Mouse (Mus musculus): ENCODE measurements around the gene Grik5.
A peak's percentile ranks its signal among the peaks of the same experiment; 100 is the strongest.
"Not testable (repeated sequence)": the region's sequence is repeated elsewhere in the genome, so short reads cannot be mapped to it uniquely, and the experiment has no call there.

Gene Grik5

DNA sequence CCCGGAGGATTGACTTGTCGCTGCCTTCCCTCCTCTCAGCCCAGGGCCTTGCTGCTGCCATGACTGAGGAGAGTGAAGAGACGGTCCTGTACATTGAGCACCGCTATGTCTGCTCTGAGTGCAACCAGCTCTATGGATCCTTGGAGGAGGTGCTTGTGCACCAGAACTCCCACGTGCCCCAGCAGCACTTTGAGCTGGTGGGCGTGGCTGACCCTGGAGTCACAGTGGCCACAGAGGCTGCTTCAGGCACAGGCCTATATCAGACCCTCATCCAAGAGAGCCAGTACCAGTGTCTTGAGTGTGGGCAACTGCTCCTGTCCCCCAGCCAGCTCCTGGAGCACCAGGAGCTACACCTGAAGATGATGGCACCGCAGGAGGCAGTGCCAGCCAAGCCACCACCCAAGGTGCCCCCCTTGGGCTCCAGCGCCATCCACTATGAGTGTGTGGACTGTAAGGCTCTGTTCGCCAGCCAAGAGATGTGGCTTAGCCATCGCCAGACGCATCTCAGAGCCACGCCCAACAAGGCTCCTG is 7.4 kb upstream of the Grik5 start:
- DNase-seq (ENCODE audit: low read depth, low spot score) = no peak

DNA sequence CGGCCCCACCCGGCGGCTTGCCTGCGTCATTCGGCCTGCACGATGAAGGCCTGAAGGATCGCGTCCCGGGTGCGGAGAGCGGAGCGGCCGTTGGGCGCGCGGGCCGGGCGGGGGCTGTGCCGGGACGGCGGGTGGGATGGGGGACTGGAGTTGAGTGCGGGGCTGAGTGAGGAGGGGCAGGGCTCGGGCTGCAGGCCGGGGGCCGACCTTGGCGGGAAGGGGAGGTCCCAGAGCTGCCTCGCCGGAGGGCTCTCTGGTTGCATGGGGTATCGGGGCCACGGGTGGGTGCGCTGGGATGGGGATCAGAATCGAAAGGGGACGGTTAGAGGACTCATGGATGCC is 5.2 kb upstream of the Grik5 start:
- no peak for DNase-seq (ENCODE audit: low read depth, low spot score)

DNA sequence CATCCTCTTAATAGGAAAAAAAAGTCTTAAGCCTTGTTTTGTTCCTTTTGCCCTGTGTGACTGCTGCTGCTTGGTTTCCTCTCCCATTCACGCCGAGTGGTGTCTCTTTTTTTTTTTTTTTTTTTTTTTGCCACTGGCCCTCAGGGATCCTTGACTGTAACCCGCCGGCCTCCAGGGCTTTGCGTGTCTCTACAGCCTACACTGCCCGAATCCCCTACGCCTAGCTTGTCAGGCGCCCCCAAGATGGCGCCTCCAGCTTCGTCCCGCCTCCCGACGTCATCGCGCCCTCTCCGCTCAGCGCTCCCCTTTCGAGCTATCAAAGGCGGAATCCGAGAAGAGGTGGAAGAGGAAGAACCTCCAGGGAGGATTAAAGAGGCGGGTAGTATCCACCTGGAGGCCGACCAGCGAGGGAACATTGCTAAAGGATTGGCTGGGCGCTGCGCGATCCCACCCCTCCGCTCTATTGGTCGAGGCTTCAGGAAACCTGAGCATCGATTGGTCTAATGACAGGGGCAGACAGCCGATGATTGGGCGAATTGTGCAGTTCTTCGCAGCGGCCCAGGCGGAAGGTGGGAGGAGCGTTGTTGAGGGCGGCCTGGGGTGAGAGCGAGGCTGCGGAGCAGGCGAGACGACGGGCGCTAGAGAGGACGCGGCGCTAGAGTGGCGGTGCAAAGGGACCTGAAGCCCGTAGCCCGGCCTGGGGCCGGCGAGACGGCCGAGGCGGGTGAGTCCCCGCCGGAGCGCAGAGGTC is 4.7 kb upstream of the Grik5 start:
- peak; percentile 99 for DNase-seq (ENCODE audit: low read depth, low spot score)

DNA sequence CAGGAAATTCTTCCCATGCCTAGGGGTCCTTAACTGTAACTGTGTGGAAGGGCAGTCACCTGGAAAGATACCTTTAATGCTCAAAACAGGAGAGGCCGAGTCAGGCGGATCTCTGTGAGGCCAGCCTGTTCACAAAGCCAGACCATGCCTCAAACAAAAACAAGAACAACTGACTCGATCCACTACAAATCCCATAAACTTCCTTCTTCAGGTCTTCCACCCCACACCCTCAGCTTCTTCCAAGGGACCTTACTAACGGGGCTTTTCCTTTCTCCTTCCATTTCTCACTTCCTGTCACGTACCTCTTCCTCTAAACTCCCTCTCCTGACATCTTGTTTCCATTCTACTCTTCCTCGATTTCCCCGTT is 4.1 kb upstream of the Grik5 start:
- DNase-seq (ENCODE audit: low read depth, low spot score) = no peak

DNA sequence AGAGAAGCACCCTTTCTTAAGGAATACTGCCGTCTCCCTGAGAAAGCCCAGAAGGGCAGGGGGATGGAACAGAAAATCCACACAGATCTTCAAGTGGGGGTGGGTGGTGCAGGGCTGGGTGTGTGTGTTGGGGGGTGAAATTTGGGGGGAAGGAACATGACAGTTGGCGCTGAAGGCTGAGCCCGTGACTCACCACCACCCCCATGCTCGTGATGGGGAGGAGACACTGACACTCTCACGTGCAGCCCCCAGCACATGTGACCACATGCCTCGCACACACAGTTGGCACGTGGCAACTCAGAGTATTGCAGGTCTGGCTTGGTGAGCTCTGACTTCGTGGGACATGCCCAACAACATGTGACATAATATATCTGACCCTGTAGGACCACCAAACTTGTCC is 1.8 kb upstream of the Grik5 start:
- no peak for DNase-seq (ENCODE audit: low read depth, low spot score)

DNA sequence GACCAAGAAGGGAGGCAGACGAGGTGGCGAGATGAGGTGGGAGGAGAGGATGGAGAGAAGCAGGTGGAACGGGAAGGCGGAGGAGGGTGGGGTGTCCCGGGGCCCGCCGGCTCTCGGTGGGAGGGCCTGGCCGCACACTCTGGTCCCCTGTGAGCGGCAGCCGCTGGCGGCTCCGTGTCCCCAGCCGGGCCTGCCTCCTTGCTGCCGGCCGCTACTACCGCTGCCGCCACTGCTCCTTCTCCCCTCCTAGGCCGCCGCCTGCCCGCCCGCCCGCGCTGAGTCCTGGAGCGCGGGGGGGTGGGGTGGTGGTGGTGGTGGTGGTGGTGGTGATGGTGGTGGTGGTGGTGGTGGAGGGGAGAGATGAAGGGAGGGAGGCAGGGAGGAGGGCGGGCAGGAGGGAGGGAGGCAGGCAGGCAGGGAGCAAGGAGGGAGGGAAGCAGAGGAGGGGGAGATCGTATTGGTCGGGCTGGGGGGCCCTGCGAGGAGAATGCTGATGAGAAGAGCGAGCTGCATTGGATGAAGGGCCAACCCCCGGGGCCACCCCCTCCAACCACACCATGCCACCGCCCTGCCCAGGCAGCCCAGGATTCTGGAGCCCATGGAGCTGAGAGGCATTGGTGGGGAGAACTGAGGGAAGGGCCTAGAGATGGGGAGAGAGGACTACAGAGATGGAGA is 707 bp upstream of the Grik5 start:
- DNase-seq (ENCODE audit: low read depth, low spot score) = no peak

DNA sequence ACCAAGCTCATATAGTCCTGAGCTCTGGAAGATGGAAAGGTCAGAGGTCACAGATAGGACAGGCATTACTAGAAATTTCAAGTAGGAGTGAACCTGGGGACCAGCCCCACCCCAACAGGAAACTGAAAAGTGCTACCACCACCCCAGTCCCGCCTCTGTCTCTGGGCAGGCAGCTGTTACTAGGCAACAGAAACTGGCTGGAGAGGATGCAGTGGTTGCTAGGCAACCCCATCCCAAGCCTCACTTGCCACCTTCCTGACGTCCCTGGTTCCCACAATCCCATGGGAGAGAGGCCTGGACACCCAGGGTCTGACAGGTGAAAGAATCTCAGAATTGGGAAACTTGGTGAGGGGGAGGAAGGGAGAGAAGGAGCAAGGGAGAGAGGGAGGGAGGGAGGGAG is 3.4 kb downstream of the Grik5 start:
- no peak for DNase-seq (ENCODE audit: low read depth, low spot score)

DNA sequence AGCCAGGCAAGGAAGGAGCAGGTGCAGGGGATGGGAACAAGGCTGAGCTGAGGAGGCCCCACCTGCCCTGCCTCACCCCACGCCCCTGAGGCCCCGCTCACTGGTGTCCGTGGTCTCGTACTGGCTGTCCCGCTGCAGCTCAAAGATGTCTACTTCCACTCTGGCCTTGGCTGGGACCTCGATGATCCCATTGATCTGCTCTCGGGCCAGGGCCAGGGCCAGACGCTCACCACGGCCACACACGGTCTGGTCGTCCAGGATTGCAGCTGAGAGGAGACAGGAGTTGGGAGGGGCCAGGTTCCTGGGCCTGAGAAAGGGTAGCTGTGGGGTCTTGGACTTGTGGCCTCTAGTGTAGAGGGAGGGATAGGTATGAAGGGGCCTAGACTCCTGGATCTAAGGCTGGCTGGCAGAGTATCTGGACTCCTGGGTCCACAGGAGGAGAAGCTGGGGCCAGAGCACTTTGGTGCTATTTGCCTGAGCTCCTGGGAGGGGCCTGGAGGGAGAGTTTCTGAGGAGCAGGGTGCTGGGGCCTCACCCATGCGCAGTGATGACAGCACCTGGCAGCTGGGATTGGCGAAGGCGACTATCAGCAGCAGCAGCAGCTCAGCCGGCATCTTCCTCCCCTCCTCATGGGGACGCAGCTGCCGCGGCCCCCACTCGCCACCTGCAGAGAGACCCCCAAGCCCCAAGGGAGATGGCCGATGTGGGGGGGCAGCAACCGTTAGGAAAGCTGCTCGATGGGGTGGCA is 4.1 kb downstream of the Grik5 start:
- DNase-seq (ENCODE audit: low read depth, low spot score) = no peak

DNA sequence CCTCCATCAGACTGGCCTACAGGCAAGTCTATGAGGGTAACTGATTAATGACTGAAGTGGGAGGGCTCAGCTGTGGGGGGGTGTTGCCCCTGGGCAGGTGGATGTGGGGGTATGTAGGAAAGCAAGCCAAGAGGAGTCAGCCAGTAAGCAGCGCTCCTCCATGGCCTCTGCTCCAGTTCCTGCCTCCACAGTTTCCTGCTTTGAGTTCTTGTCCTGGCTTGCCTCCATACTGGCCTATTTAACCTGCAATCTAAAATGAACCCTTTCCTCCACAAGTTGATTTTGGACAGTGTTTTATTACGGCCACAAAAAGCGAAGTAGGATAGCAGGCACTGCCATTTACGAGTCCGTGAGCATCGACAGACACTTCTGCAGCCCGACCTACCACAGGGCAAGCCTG is 4.8 kb downstream of the Grik5 start:
- DNase-seq (ENCODE audit: low read depth, low spot score) = no peak

DNA sequence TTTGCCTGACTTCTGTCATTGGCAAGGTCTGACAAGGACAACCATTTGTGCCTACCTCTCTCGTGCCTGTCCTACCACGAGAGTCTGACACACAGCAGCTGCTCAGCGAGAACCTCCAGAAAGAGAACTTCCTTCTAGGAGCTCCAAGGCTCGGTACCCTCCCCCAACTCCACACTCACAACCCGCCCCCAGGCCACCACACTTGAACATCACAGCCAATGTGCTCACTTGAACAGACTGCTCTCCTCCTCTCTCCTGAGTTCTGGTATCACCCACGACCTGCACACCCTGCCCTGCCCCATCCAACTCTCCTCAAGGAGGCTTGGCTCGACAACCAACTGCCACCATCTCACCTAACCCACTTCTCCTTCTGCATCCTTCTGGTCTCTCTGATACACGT is 8.2 kb downstream of the Grik5 start:
- no peak for DNase-seq (ENCODE audit: low read depth, low spot score)

DNA sequence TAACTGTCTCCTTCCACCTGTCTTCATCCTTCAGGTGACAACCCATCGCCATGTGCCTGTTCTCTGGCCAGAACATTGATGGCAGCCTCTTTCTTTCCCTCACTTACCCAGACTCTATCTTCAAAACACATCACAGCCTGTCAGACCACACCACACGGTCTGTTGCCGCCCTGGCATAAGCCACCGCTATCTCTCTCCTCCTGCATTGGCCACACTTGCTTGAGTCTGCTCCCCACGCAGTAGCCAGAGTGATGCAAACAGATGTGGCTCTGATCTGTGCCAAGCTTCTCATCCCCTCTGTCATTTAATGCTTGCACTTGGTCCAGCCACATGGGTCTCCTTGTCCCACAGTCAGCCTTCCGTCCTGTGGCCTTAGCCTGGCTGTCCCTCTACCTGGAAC is 8.8 kb downstream of the Grik5 start:
- no peak for DNase-seq (ENCODE audit: low read depth, low spot score)

DNA sequence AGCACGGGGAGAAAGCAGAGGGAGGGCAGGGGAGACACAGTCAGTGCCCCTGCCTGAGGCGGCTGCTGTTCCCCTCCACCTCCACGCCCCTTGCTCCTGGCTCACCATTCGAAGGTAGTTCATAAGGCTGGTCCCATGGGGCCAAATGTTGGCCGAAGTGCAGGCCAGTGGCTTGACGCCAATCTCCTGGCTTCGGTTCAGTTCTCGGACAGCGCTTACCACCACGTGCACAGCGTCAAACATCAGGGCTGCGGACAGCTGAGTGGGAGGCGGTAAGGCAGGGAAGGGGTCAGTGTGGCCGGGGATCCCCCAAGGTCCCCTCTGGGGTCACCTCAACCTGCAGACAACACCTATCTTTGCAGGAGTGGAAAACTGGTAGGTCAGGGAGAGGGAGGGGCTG is 13.3 kb downstream of the Grik5 start:
- DNase-seq (ENCODE audit: low read depth, low spot score) = no peak

DNA sequence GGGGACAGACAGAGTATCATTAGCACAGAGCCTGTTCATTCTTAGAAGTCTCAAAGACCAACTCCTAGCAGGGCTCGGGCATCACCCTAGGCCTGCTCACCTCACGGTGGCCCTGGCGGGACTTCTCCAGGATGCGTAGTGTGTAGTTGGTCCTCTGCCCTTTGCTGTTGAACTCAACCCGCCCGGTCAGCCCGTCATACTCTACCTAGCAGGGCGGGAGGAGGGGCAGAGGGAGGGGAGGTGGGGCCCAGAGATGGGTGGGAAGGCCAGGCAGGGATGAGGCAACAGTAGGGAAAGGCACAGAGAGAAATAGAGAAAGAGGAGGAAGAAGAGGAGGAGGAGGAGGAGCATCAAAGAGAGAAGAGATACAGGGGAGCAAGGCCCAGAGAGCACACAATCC is 13.8 kb downstream of the Grik5 start:
- DNase-seq (ENCODE audit: low read depth, low spot score) = no peak

DNA sequence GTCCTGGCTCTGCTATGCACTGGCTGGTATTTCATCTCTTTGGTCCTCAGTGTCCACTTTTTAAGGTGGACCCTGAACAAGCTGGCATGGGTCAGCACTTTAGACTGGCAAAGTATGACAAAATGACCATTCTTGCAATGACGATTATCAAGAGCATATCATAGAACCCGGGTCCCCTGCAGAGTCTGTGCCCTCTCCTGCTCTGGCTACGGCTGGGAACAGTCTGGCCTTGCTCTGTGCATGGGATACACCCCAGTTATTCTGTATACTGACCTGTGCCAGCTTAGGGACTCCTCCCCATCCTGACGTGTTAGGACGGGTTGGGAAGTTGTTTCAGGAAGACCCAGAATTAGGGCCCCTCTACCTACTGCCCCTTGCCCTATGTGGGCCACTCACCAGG is 14.3 kb downstream of the Grik5 start:
- DNase-seq (ENCODE audit: low read depth, low spot score) = no peak

DNA sequence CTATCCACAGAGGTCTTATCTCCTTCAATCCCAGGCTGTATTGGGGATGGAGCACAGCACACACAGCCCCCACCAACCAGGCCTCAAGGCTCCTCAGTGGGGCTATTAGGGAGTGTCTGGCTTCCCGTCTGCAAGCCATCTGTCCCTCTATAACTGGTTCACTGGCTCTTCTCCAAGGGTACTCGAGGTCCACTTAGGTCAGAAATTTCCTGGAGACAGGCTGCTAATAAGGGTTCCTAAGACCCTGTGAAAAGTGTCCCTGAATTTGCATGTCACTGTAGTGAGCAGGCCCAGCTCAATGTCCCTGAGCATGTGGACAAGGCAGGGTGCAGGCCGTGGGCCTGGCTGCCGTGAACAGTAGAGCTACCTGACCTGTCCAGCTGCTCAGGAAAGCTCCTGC is 15.2 kb downstream of the Grik5 start:
- no peak for DNase-seq (ENCODE audit: low read depth, low spot score)

DNA sequence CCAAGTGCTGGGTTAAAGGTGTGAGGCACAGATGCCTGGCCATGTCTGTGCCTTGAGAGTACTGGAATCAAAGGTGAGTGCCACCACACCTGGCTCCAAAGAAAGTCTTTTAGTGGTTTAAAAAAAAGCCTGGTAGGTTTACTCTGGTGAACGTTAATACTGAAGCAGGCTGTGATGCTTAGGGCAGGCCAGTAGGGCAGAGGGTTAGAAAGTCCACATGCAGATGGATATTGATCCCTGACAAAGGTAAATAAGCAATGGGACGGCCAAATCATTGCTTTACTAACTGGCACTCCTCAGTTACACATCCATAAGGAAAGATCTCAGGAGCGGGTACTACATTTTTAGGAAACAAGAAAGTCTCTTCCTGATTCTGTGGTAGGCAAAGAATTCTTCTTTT is 19.6 kb downstream of the Grik5 start:
- no peak for DNase-seq (ENCODE audit: low read depth, low spot score)

DNA sequence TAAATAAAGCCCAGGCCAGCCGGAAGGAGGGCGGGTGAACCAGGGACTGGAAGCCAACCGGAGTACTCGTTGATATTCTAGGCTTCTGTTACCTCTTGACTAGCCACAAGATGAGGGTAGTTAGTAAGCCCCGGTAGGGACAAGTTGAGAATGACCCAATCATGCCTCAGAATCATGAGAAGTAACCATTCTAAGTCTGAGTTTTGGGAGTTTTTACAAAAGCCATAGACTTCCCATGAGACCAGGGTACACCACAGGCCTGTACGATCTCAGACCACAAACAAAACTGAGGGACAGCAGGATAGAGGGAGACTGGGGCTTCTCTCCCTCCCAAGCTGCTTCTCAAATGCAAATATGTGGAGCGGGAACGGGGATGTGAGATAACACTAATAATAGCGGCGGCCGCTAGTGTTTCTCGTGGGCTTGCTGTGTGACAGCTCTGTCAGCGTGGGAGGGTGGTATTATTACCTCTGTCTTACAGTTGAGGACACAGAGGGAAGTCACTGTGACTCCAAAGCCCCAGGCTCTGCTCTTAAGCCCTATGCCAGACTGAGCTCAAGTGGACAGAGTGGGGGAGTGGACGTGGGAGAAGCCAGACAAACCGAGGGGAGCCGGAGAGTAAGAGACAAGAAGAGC is 22.7 kb downstream of the Grik5 start:
- DNase-seq (ENCODE audit: low read depth, low spot score) = no peak

DNA sequence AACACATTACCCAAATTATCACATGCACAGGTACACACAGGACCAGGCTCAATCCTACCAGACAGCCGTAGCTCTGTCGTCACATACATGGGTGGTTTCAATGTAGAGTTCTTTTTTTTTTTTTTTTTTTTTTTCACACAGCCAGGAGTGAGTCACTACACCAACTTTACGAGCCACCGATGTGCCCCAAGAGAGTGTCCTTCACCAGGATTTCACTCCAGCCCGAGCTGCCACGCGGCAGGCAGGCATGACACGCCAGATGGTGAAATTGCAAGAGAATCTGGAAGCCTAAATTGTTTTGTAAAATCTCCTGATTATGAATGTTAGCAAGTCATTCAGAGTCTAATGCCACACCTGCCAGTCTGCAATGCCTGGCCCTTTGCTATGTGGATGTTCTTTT is 24.8 kb downstream of the Grik5 start:
- no peak for DNase-seq (ENCODE audit: low read depth, low spot score)

DNA sequence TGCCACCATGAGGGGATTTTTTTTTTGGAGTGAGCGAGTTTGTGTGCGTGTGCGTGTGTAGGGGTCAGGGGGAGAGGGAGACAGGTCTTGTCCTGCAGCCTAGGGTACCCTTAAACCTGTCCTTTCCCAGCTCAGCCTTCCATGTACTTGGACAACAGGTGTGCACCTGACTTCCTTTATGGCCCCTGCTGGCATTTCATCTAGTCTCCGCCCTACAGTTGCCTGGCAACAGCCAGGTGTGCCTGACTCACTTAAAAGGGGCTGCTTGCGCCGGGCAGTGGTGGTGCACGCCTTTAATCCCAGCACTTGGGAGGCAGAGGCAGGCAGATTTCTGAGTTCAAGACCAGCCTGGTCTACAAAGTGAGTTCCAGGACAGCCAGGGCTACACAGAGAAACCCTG is 27.5 kb downstream of the Grik5 start:
- not testable (repeated sequence) for DNase-seq (ENCODE audit: low read depth, low spot score)

DNA sequence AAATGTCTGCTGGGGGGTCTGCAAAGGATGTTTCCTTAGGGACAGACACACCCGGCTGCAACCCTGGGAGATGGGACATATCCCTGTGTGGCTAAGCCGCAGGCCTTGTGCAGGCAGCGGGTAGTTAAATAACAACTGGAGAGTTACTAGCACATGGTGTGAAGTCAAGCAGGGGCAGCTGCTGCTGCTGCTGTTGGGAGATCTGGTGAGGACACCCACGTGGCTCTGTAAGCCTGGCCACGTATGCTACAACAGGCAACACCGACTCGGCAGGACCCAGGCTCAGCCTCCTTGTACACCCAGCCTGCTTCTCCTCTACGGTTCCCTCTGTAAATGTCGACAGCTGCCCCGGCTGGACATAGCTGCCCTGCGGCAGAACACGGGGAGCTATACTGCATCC is 30.2 kb downstream of the Grik5 start:
- DNase-seq (ENCODE audit: low read depth, low spot score) = no peak

DNA sequence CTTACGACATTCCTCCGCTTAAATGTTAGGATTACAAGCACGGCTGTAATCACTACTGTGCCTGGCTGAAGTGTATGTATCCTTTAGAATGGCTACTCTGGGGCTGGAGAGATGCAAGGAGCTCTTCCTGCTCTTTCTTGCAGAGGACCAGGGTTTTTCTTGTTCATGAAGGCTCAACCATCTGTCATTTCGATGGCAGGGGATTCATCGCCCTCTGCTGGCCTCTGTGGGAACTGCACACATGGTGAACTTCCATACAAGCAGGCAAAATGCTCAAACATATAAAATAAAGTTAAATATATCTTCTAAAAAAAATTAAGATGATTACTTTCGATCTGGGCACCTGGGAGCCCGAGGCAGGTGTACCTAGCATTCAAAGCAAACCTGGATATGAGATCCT is 36.2 kb downstream of the Grik5 start:
- peak; percentile 20 for DNase-seq (ENCODE audit: low read depth, low spot score)

DNA sequence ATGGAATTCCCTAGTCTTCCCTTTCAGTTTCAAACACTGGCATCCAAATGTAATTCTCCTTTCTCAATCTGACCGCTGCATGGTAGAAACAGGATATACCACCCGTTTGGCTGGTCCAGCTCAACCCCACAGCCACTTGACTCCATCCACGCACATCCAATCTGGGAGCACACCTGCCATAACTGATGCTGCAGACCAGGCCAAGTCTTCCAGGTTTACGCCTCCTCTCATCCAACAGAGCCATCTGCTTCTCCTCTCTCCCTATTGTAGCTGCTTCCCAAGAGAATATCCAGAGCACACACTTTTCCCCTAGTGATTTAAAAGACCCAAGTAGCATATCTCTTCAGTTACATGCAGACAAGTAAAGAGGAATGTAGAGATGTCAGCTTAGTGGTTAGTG is 37.4 kb downstream of the Grik5 start:
- no peak for DNase-seq (ENCODE audit: low read depth, low spot score)
